Mouse (Mus musculus): ENCODE results near the gene Mapk14.
A peak's percentile ranks its signal among the peaks of the same experiment; 100 is the strongest.

The Mapk14 gene

GRCm38 (mm10) chr17:28690776-28691686, at the start of gene Mapk14:
TSS of gene Mapk14 (plus strand) at chr17:28691329.
- DNase-seq (ENCODE audit: low spot score), result peak; percentile 100

GRCm38 (mm10) chr17:28643697-28644096, 47.4 kb upstream of the Mapk14 start:
- no peak for DNase-seq (ENCODE audit: low spot score)

GRCm38 (mm10) chr17:28644112-28644511, 47.0 kb upstream of the Mapk14 start:
- DNase-seq (ENCODE audit: low spot score), result no peak

GRCm38 (mm10) chr17:28646221-28646620, 44.9 kb upstream of the Mapk14 start:
- no peak for DNase-seq (ENCODE audit: low spot score)

- peak; percentile 58 for DNase-seq (ENCODE audit: low spot score)
These were observed 42.3 kb upstream of the Mapk14 start for GRCm38 (mm10) chr17:28648607-28649370.

GRCm38 (mm10) chr17:28650268-28650667, 40.9 kb upstream of the Mapk14 start:
- no peak for DNase-seq (ENCODE audit: low spot score)

- DNase-seq (ENCODE audit: low spot score), result peak; percentile 14
These were observed 33.2 kb upstream of the Mapk14 start for GRCm38 (mm10) chr17:28657936-28658335.

GRCm38 (mm10) chr17:28659564-28659963, 31.6 kb upstream of the Mapk14 start:
- DNase-seq (ENCODE audit: low spot score), result no peak

- DNase-seq (ENCODE audit: low spot score), result no peak
These were observed 8.6 kb upstream of the Mapk14 start for GRCm38 (mm10) chr17:28682311-28683084.

- DNase-seq (ENCODE audit: low spot score), result no peak
These were observed 7.5 kb upstream of the Mapk14 start for GRCm38 (mm10) chr17:28683601-28684000.

- no peak for DNase-seq (ENCODE audit: low spot score)
These were observed 6.5 kb upstream of the Mapk14 start for GRCm38 (mm10) chr17:28684631-28685030.

GRCm38 (mm10) chr17:28687354-28687753, 3.8 kb upstream of the Mapk14 start:
- no peak for DNase-seq (ENCODE audit: low spot score)

- no peak for DNase-seq (ENCODE audit: low spot score)
These were observed 1.4 kb upstream of the Mapk14 start, which contains the start of gene Slc26a8 for GRCm38 (mm10) chr17:28689586-28690283. TSS of gene Slc26a8 (minus strand) at chr17:28690233.

GRCm38 (mm10) chr17:28691687-28692340, 685 bp downstream of the Mapk14 start:
- no peak for DNase-seq (ENCODE audit: low spot score)

GRCm38 (mm10) chr17:28692341-28692710, 1.2 kb downstream of the Mapk14 start:
- DNase-seq (ENCODE audit: low spot score), result peak; percentile 52

- no peak for DNase-seq (ENCODE audit: low spot score)
These were observed 2.0 kb downstream of the Mapk14 start for GRCm38 (mm10) chr17:28693086-28693485.

- no peak for DNase-seq (ENCODE audit: low spot score)
These were observed 2.9 kb downstream of the Mapk14 start for GRCm38 (mm10) chr17:28694078-28694477.

- no peak for DNase-seq (ENCODE audit: low spot score)
These were observed 3.7 kb downstream of the Mapk14 start for GRCm38 (mm10) chr17:28694832-28695231.

GRCm38 (mm10) chr17:28696641-28697040, 5.5 kb downstream of the Mapk14 start:
- no peak for DNase-seq (ENCODE audit: low spot score)

GRCm38 (mm10) chr17:28697290-28698195, 6.4 kb downstream of the Mapk14 start:
- DNase-seq (ENCODE audit: low spot score), result peak; percentile 56

Measured in layer of hippocampus, adult 11-12 months (tissue).